Mouse (Mus musculus) frontal cortex, adult 2 months (tissue): ENCODE measurements around the gene Ube2e3. TPM values are rescaled to one million over a fixed set of nuclear protein-coding genes. Genes with fewer than 3 reads are reported as not detected.
A peak's percentile ranks its signal among the peaks of the same experiment; 100 is the strongest.

Experiments
- DNase-seq, 2 experiments: peaks; one replicate each; pipeline ENCODE4 v3.0.0; 2022; ENCODE audit warnings: low spot score in 1 of 2; ENCODE audit errors: extremely low spot score in 1 of 2
- polyA plus RNA-seq: library from polyadenylated mRNA; depleted of rRNA; stranded (reverse); fragments of >200 nt; gene quantifications from 2 replicates; pipeline ENCODE4 v1.2.3, GENCODE M21; 2012; rRNA removed

Gene Ube2e3
- 95.5 and 104 TPM in 2 replicates for polyA plus RNA-seq

DNA sequence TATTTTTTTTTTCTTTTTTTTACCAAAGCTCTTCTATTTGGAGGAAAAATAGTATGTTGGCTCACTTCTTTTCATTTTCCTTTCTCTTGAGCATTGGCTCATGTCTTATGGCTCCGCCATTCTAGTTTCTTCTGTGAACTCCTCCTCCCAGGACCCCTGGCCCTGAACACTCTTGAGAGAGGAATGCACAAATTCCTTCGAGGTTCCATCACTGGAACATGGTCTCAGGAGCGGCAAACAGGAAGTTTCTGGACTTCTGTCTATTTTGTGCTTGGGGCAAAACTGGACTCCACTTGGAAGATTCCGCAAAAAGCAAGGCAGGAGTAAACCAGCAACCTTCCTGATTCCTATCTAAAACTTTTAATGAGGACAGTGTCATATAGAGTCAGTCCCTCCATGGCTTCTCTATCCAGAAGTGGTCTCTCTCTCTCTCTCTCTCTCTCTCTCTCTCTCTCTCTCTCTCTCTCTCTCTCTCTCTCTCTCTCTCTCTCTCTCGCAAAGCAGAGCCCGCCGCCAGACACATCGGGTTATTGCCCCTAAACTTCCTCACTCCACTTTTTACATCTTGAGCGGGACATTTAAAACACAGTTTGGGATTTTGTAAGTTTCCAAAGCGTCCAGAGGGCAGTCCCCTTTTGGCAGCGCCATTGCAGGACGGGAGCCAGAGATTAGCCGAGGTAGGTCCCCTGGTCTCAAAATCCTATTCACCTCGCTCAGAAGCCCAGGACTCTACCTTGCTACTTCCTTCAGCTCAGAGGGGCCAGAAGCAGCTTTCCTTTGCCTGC, at the start of gene Ube2e3:
TSS of gene Ube2e3 (plus strand) at position 399 of the 785 bp plus-strand sequence.
- no peak for DNase-seq

DNA sequence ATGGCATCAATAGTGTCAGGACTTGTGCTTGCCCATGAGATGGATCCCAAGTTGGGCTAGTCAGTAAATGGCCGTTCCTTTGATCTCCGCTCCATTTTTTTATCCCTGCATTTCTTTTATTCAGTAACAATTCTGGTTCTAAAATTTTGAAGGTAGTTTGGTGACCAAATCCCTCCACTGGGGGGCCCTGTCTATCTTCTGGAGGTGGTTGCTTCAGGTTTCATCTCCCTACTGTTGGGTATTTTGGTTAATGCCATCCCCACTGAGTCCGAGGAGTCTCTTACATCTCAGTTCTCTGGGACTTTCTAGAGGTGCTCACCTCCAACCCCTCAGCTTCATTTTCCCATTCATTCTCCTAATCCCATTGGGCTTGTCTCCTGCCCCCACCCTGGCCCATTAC, 38.0 kb upstream of the Ube2e3 start:
- no peak for DNase-seq

DNA sequence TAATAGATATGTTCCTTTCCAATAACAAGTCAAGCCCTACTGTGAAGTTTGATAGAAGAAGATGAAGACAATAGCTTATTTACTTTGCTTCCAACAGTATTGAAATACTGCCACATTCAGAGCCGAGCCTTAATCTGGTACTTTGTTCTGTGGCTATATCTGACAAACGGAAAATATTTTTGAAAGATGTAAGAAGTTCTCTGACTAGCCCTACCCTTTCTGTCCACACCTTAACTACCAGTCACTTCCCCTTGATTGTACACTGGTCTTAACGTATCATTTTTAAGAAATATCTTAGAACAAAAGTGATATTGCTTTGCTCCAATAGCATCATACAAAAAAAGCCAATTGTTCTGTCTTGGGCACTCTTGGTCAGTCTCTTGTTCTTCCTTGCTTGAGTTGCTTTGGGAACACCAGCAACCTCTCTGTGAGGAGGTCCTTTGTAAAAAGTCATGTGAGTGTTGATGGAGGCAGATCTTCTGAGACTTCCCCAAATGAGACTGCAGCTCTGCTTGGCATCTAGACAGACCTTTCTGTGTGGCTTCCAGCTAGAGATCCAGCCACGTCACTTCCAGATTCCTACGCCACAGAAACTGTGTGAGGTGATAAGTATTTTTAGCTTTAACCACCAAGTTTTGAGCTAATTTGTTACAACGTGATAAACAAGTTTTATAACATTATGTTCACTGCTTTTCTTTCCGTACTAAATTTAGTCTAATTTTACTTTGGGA, 26.3 kb upstream of the Ube2e3 start:
- DNase-seq = no peak

DNA sequence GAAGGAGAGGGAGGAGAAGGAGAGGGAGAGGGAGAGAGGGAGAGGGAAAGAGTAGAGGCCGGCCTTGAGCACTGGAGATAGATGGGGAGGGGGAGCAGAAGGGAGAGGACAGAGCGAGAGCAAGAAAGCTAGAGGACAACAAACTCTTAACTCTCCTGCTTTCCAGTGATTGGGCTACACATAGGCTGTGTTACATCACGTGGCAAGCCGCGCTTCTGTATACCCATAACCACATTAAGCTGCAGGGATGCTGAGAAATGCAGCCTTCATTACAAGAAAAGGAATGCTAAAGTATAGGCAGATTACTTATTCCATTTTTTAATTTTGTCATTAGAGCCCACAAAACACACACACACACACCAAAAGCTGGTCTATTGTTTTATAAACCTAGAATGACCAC, 23.6 kb upstream of the Ube2e3 start:
- no peak for DNase-seq

GRCm38 (mm10) chr2:78845274-78845673, 22.6 kb upstream of the Ube2e3 start:
- DNase-seq = no peak

GRCm38 (mm10) chr2:78845717-78846116, 22.2 kb upstream of the Ube2e3 start:
- DNase-seq = no peak

DNA sequence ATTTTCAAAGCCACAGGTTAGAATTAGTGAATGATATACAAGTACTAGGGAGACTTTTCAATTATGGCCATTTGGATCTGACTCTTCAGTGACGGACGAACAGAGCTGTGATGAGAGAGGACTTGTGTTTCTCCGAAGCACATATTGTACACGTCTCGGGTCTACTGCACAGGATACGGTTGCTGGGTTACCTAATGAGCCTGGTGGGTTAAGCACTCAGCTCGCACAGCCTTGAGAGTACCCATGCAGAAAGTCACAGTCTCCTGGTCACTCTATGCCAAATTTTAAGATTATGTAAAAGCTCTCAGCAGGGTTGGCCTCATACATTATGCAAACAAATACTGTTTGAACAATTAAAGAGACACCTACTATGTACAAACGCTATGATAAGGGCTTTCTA, 13.6 kb upstream of the Ube2e3 start:
- DNase-seq = no peak

DNA sequence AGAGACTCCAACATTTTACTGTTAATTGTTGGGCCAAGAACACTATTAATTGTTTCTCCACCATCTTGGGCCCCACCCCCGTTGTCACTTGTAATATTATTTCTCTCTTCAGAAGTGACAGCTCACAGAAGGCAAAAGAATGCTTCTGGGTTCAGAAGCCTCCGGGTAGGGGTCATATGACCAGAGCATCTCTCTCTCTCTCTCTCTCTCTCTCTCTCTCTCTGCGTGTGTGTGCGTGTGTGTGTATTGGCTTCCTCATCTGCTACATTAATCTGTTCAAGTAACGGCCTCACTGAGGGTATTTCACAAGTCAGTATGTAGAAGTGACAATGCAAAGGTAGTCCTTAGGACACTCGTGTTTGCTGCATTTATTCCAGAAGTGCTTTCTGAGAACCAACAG, 9.3 kb upstream of the Ube2e3 start:
- DNase-seq = no peak

DNA sequence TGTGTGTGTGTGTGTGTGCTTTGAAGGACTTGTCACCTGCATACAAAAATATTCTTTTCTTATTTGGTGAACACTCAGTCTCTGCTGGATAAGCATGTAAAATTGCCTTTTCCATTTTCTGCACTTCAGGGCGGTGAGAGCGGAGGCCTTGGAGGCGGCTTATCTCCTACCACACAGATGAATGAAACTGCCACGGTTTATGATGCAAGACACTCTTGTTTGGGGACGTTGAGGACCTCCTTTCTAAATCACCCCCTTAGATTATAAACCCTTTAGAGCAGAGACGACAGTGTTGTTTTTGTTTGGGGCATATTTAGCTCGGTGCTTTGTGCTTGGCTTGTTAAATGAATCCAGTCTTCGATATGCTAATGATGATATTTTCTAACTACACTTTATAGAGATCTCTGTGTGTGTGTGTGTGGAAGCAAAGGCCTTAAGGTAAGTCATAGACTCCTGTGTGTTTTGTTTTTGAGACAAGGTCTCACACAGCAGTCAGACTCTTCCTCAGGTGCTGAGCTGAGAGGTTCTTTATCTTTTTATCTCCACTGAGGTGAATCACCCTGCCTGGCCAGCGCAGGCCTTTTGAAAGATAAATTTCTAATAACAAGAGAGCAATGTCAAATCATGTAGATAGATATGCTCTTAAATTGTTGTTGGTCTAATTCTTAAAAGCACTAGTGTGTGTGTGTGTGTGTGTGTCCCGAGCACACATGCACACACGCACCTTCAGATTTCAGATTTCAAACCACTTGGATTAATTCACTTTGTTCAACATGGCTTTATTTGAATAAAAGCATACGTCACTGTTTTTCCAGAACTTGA, 8.4 kb upstream of the Ube2e3 start:
- no peak for DNase-seq

GRCm38 (mm10) chr2:78860088-78860372, 7.9 kb upstream of the Ube2e3 start:
- no peak for DNase-seq

DNA sequence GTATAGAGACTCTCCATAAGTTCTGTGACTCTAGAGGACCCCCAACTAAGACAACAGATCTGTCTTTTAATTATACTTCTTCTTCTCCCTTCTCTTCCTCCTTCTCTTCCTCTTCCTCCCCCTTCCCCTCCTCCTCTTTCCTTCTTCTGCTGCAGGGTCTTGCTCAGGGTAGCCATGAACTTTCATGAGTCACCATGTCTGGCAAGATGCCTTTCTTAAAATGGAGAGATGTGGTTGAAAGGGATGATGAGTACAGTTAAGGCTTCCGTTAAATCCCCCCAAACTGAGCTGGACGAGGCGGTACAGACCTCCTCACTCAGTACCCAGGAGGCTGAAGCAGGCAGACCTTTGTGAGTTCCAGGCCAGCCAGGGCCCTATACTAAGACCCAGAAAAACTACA, 3.8 kb upstream of the Ube2e3 start:
- no peak for DNase-seq

- DNase-seq = no peak
Measured at GRCm38 (mm10) chr2:78864866-78865265, 3.1 kb upstream of the Ube2e3 start.

GRCm38 (mm10) chr2:78868511-78868854, 559 bp downstream of the Ube2e3 start:
- peak in 1 of 2 experiments; percentile 61 for DNase-seq

- peak; percentile 35 to 82 for DNase-seq
Measured at GRCm38 (mm10) chr2:78868951-78869720, 1.2 kb downstream of the Ube2e3 start.

DNA sequence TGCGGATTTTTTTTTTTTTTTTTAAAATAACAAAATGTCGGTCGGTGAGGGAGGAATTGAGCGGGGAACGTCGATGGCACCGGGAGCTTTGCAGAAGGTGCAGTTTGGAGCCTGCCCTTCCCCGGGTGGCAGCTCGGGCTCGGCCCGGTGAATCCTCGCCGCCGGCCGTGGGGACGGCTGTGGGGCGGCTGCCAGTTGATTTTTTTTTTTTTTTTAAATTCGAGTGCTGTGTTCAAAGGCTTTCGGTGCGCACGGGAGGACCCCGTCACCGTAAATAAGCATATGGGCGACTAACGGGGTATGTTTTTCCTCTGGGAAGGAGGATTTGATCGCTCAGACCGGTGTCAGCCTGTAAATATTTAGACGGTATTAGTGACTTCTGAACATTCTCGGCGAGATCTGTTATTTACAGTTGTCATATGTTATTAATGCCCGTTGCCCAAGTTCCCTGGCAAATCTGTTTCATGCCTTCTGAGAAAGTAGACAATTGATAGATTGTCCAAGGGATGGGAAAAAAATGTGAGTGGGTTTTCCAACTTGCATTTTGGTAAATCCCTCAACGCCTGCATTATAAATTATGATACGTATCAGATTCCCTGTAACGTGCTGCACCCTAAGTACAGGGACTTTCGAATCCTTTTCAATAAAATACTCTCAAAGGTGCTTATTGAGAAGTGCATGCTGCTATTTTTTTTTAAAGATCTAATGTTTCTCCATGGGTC, 2.0 kb downstream of the Ube2e3 start:
- DNase-seq = peak in 1 of 2 experiments; percentile 23

GRCm38 (mm10) chr2:78870443-78871025, 2.6 kb downstream of the Ube2e3 start:
- DNase-seq = no peak

DNA sequence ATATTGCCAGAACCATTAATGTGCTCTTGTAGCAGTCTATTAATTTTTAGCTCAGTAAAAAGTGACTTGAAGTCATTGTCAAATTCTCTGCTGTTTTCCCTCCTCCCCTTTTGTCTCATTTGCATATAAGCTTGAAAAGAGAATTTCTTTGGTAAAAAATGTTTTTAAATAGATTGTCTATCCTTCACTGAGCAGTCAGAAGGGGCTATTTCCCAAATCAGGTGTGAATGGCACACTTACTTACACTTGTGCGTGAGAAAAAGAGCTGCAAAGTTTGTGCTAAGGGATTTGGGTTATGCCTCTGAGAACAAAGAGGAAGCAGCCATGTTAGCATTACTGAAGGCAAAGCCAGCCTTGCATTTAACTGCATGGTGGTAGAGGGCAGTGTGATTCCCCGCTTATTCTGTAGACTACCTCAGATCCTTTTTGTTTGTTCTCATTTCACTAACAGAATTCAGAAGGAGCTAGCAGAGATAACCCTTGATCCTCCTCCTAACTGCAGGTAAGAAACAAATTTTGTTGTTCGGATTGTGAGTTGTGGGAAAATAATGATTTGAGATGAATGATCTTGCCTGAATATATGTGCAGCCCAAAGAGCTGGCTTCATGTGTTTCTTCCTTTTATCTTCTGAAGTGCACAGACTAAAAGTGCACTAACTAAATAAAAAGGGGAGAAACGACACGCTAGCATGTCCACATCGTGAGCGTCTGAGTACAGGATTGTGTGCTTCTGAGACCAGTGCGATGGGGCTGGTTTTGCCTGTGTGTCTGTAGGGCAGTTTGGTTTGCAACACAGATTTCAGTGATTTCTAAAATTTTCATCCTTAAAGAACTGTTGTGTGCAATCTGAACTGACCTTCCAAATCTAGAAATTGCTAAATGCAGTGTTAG, 4.3 kb downstream of the Ube2e3 start:
- peak in 1 of 2 experiments; percentile 62 for DNase-seq

GRCm38 (mm10) chr2:78873946-78874345, 6.0 kb downstream of the Ube2e3 start:
- DNase-seq = no peak

DNA sequence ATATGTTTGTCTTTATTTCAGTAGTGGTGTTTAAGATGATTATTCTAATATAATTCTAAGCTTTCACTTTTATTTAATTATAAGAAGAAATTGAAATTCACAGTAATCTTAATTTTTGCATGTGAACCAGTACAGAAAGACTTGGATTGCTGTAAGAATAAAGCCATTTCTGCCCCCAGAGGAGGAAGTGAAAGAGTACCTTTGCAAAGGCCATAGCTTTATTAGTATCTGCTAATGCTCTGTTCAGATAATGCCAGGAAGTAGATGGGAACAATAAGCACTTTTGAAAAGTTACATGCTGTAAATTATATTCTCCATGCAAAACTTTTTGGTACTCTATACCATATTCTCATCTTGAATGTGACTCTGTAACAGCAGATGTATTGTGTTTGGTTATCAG, 8.1 kb downstream of the Ube2e3 start:
- DNase-seq = no peak
